Mouse (Mus musculus) heart, postnatal 0 days (tissue): ENCODE measurements around the gene Uvrag.

ENCODE experiments used
- CTCF ChIP-seq: IDR thresholded peaks from 2 replicates; pipeline ENCODE4 v1.5.1; 2016; ENCODE audit warnings: antibody characterized with exemption, control low read depth, low read depth
- EP300 ChIP-seq: IDR thresholded peaks from 2 replicates; pipeline ENCODE4 v1.6.1; 2016; ENCODE audit warnings: antibody characterized with exemption, low read depth

DNA sequence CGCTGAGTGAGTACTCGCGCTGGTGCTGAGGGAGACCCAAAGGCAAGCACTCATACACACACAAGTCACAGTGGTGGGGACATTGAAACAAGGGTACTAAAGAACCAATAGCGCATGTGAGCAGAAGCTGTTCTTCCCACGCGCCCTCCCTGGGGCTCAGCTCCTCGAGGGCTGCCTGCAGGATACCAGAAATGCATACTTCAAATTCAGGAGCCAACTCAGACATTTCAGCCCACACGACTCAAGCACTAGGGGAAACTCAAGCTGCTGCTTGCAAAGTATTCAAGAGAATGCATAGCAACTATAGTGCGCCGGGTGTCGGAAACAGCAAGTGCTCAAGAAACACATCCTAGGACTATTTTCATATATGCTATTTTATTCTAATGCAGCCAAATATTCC, 3.7 kb upstream of the Uvrag start:
- no peak for TF ChIP-seq CTCF
- no peak for TF ChIP-seq EP300
